10 mouse cellular contexts compared by ENCODE assay signal in genomic region chr1:73998925-73999375, GRCm38 (mm10).
A peak's percentile ranks its signal among the peaks of the same experiment; 100 is the strongest.
DNase-seq lines count a peak whose midpoint lies in the region; ATAC-seq lines count a peak whose summit lies in the region.
"Had no signal": no experiment of that assay in that cellular context is flagged by ENCODE, and none has a peak within 500 bp of the region (broad histone marks: within the 10 kb centered on the region; RNA-seq: fewer than 3 reads in every experiment).

No protein-coding gene starts in this region.

- no peak for ATAC-seq in embryonic facial prominence, embryonic 14.5 days (ENCODE audit: low read depth)
- ATAC-seq in limb, embryonic 11.5 days (ENCODE audit: insufficient number of reproducible peaks, low FRiP score, low TSS enrichment, low read depth): no peak
- ATAC-seq: midbrain, embryonic 13.5 days had no signal

- H3K4me2 ChIP-seq in embryonic facial prominence, embryonic 14.5 days (ENCODE audit: low read depth, low read length): no peak overlapping the region
- H3K4me2 ChIP-seq in limb, embryonic 11.5 days (ENCODE audit: low read depth, severe bottlenecking): no peak overlapping the region
- H3K4me2 ChIP-seq: midbrain, embryonic 13.5 days had no signal

- peaks cover 31% of the 10 kb centered on the region for H3K4me1 ChIP-seq in embryonic facial prominence, embryonic 14.5 days (ENCODE audit: control insufficient read depth, insufficient read depth, low read length)
- H3K4me1 ChIP-seq in limb, embryonic 11.5 days (ENCODE audit: control insufficient read depth, insufficient read depth, low read length): peaks cover 31% of the 10 kb centered on the region
- H3K4me1 ChIP-seq in megakaryocyte, embryonic 14.5 days: peaks cover 79% of the 10 kb centered on the region

- no peak overlapping the region for H3K4me3 ChIP-seq in embryonic facial prominence, embryonic 14.5 days (ENCODE audit: low read depth, low read length)
- no peak overlapping the region for H3K4me3 ChIP-seq in limb, embryonic 11.5 days (ENCODE audit: low read depth, low read length)
- H3K4me3 ChIP-seq in megakaryocyte, embryonic 14.5 days (replicated peaks): peak overlapping the region; percentile 83
- H3K4me3 ChIP-seq: midbrain, embryonic 13.5 days had no signal

- peaks cover 25% of the 10 kb centered on the region for H3K36me3 ChIP-seq in embryonic facial prominence, embryonic 14.5 days (ENCODE audit: control insufficient read depth, insufficient read depth, low read length)
- H3K36me3 ChIP-seq in limb, embryonic 11.5 days (ENCODE audit: control insufficient read depth, insufficient read depth, low read length): peaks cover 2% of the 10 kb centered on the region; the same call in 1 of the 2 replicates
- H3K36me3 ChIP-seq in megakaryocyte, embryonic 14.5 days (replicated peaks; ENCODE audit: low read length): peaks cover 28% of the 10 kb centered on the region
- H3K36me3 ChIP-seq: midbrain, embryonic 13.5 days had no signal

- no peaks in the 10 kb centered on the region for H3K27me3 ChIP-seq in embryonic facial prominence, embryonic 14.5 days (replicated peaks; ENCODE audit: control insufficient read depth, insufficient read depth, low read length)
- no peaks in the 10 kb centered on the region for H3K27me3 ChIP-seq in limb, embryonic 11.5 days (ENCODE audit: control insufficient read depth, insufficient read depth, low read length)
- H3K27me3 ChIP-seq in megakaryocyte, embryonic 14.5 days (replicated peaks): peaks cover 11% of the 10 kb centered on the region
- H3K27me3 ChIP-seq: midbrain, embryonic 13.5 days had no signal

- WGBS in embryonic facial prominence, embryonic 14.5 days: 64% methylated on average over 5 of the region's 5 CpGs
- 61% methylated on average over 5 of the region's 5 CpGs for WGBS in limb, embryonic 11.5 days

- peak overlapping the region; percentile 1 for H3K27ac ChIP-seq in embryonic facial prominence, embryonic 14.5 days (replicated peaks; ENCODE audit: low read depth, low read length)
- peak overlapping the region; percentile 1; the same call in 1 of the 2 replicates for H3K27ac ChIP-seq in limb, embryonic 11.5 days (replicated peaks; ENCODE audit: low read depth, low read length)
- H3K27ac ChIP-seq: midbrain, embryonic 13.5 days had no signal

- H3K9ac ChIP-seq in embryonic facial prominence, embryonic 14.5 days (ENCODE audit: low read depth, low read length): 0 out of 2 replicates have a peak overlapping the region, but pooled peaks have one; percentile 2
- H3K9ac ChIP-seq in limb, embryonic 11.5 days (ENCODE audit: low read length): no peak overlapping the region
- H3K9ac ChIP-seq: midbrain, embryonic 13.5 days had no signal

- no peaks in the 10 kb centered on the region for H3K9me3 ChIP-seq in embryonic facial prominence, embryonic 14.5 days (ENCODE audit: control insufficient read depth, low read length)
- H3K9me3 ChIP-seq in limb, embryonic 11.5 days (ENCODE audit: control insufficient read depth, low read length): no peaks in the 10 kb centered on the region
- H3K9me3 ChIP-seq in megakaryocyte, embryonic 14.5 days: no peaks in the 10 kb centered on the region
- H3K9me3 ChIP-seq: midbrain, embryonic 13.5 days had no signal

- DNase-seq in kidney, adult 9 months: peak; percentile 40
- no peak for DNase-seq in kidney, postnatal 10 days
- DNase-seq in embryonic facial prominence, embryonic 14.5 days (ENCODE audit: low spot score): no peak
- no peak for DNase-seq in limb, embryonic 11.5 days (ENCODE audit: low spot score)
- no peak for DNase-seq in natural killer cell, adult 2 months (ENCODE audit: low spot score in 2 of 2)
- DNase-seq in retina, embryonic 14.5 days (ENCODE audit: low spot score): no peak
- no peak for DNase-seq in urinary bladder, postnatal 10 days (ENCODE audit: low spot score)
- DNase-seq: thymus, adult 2 months had no signal
